Mouse (Mus musculus): ENCODE results near the gene Chchd2. TPM values are rescaled to one million over a fixed set of nuclear protein-coding genes. Genes with fewer than 3 reads are reported as not detected.
A peak's percentile ranks its signal among the peaks of the same experiment; 100 is the strongest.
"Not testable (repeated sequence)": the region's sequence is repeated elsewhere in the genome, so short reads cannot be mapped to it uniquely, and the experiment has no call there.

The Chchd2 gene
- total RNA-seq, 2 experiments from 2014 or later = 426 to 432 TPM

DNA sequence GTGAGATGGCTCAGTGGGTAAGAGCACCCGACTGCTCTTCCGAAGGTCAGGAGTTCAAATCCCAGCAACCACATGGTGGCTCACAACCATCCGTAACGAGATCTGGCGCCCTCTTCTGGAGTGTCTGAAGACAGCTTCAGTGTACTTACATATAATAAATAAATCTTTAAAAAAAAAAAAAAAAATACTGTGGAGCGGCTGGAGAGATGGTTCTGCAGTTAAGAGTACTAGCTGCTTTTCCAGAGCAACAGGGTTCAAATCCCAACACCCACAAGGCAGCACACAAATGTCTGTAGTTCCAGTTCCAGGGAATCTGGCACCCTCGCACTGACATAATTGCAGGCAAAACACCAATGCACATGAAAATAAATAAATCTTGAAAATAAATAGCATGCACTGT, 3.1 kb upstream of the Chchd2 start:
- DNase-seq (ENCODE audit: extremely low spot score in 1 of 2, low spot score in 2 of 2); intact Hi-C loops (cut with DNase I): not testable (repeated sequence)

DNA sequence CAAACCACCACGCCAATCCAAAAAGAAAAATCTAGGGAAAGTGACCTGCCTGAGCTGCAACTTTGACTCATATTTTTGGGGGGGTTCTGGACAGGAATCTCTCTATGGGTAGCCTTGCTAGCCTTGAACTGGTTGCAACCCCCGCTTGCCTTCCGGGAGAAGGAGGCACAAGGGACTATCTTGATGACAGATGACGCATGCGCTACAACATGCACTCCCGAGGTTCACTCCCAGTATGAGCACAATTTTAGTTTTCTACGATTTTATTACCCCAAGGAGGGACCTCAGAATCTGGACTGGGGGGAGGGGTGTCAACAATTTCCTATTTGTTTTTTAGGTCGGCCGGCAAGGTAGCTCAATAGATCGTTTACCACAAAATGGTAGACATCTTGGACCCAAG, 999 bp downstream of the Chchd2 start:
- intact Hi-C loops (cut with DNase I) = no loop called here
- DNase-seq (ENCODE audit: extremely low spot score in 1 of 2, low spot score in 2 of 2) = no peak

DNA sequence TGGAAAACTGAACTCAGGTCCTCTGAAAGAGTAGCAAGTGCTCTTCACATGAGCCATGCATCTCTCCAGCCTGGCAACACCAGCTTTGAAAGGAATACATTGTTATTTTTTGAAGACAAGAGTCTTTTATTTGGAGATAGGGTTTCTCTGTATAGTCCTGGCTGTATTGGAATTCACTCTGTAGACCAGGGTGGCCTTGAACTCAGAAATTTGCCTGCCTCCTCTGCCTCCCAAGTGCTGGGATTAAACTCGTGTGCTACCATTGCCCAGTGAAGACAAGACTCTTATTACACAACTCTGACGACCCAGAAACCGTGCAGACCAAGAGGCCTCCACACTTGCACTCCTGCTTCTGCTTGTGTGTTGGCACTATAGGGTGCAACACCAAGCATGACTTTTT, 7.4 kb downstream of the Chchd2 start:
- intact Hi-C loops (cut with DNase I) = no loop called here
- DNase-seq (ENCODE audit: extremely low spot score in 1 of 2, low spot score in 2 of 2) = no peak

DNA sequence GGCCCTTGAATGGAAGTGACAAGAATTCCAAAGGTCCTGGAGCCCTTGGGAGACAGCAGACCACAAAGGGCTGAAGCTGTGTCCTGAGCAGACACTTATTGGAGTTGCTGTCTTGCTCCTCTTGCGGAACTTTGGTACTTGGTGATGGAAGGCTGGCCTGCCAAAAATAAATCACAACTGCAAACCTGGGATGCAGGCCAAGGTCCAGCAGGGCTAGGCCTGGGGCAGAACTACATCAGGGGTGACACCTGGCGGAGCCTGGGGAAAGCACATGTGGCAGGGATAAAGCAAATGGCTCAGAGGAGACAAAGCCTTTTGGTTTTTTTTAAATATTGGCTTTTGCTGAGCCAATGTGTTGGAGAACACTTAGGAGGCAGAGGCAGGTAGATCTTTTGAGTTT, 8.3 kb downstream of the Chchd2 start:
- DNase-seq (ENCODE audit: extremely low spot score in 1 of 2, low spot score in 2 of 2) = peak; percentile 50 to 79
- intact Hi-C loops (cut with DNase I) = no loop called here

DNA sequence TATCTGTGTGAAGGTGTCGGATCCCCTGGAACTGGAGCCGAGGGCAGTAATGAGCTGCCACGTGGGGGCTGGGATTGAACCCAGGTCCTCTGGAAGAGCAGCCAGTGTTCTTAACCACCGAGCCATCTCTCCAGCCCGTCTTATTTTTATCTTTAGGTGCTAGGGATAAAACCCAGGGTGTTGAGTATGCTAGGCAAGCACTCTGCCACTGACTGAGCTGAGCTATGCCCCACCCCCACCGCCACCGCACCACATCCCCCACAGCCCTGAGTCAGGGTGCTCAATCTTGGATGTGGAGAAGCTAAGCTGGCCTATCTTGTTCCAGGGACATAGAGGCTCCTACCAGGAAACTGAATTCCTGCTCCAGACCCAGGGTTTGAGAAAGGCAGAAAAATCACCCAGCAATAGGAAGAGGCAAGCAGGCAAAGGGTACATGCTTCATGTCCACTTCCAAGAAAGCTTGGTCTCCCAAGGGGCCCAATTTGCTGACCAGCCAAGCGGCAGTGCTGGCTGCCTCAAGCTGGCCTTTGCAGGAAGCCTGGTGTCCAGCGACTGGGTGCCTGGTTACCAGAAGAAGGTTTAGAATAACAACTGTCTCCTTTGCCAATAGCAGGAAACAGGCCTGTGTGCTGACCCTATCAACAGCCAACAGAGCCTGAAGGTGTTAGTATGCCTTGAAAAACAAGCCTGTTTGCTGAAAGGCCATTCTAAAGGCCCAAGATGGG, 9.4 kb downstream of the Chchd2 start:
- intact Hi-C loops (cut with DNase I) = no loop called here
- DNase-seq (ENCODE audit: extremely low spot score in 1 of 2, low spot score in 2 of 2) = peak in 1 of 2 experiments; percentile 48

DNA sequence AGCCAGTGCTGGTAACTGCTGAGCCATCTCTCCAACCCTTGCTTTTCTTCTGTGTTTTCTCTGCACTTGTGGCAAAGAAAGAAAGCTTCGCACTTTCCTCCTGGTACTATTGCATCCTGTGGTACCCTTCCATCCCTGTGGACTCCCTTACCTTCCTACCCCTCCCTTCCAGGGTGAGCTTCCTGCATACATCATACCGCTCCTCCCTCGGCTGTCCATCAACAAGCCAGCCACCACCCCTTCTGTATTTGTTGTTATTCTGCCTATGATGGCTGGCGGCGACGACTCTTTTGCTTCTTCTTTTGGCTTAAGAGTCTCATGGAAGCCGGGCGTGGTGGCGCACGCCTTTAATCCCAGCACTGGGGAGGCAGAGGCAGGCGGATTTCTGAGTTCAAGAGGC, 12.2 kb downstream of the Chchd2 start:
- no peak for DNase-seq (ENCODE audit: extremely low spot score in 1 of 2, low spot score in 2 of 2)
- intact Hi-C loops (cut with DNase I) = no loop called here

DNA sequence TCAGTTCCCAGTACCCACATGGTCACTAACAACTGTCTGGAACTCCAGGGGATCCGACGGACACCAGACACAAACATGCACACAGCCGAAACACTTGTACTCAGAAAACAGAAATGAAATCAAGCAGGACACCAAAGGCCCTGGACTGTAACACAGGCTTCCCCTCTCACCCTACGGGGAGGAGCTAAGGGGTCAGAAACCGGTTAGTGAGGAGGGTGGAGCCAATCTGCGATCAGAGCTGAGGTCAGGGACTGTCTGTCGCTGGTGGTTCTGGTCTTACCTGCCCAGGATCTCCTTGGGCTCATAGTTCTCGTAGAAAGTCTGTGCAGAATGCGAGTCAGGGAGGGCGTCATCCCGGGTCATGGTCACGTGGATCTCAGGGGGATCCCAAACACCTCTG, 13.3 kb downstream of the Chchd2 start:
- intact Hi-C loops (cut with DNase I) = no loop called here
- no peak for DNase-seq (ENCODE audit: extremely low spot score in 1 of 2, low spot score in 2 of 2)

DNA sequence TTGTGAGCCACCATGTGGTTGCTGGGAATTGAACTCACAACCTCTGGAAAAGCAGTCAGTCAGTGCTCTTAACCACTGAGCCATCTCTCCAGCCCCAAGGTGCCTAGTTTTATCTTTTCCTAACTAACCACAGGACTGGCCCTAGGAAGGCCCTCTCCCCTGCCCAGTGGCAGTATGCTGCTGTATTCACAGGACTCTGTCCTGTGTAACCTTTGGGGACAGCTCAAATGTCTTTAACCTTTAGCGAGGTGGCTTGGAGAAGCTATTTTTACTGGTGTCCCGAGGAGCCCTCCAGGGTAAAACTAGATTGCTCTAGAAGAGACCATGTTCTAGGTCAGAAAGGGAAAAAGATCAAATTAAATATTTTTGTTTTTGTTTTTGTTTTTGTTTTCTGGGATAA, 16.0 kb downstream of the Chchd2 start:
- DNase-seq (ENCODE audit: extremely low spot score in 1 of 2, low spot score in 2 of 2) = no peak
- intact Hi-C loops (cut with DNase I) = no loop called here

DNA sequence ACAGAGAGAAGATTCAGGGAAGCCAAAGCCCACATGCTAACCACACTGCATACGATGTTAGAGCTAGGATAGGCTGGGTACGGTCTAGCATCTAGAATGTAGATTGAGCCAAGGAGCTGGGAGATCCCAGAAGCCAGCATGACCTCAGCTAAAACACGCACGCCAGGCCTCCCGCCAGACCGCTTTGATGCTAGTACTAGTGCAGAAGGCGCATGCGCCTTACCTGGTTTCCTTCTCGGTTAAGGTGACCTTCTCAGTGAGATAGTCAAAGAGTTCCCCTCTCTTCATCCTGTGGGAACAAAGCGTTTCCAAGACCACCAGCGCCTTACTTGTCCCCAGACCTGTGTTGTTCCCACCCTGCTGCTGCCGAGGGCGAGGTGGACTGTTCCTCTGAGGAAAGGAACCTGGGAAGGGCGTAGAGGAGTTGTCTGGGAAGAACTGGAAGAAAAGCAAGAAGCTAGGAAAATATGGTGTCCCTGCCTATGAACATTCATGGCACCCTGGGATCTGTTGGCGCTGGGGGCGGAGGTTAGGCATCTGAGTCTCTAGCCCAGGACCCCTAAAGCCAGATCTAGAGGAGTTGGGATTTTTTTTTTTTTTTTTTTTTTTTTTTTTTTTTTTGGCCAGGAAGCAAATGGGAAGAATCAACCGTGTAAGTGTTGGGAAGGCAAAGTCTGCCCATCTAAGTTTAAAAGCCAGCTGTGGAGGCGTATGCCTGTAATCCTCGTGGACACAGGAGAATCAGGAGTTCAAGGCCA, 17.9 kb downstream of the Chchd2 start:
- intact Hi-C loops (cut with DNase I) = no loop called here
- no peak for DNase-seq (ENCODE audit: extremely low spot score in 1 of 2, low spot score in 2 of 2)

DNA sequence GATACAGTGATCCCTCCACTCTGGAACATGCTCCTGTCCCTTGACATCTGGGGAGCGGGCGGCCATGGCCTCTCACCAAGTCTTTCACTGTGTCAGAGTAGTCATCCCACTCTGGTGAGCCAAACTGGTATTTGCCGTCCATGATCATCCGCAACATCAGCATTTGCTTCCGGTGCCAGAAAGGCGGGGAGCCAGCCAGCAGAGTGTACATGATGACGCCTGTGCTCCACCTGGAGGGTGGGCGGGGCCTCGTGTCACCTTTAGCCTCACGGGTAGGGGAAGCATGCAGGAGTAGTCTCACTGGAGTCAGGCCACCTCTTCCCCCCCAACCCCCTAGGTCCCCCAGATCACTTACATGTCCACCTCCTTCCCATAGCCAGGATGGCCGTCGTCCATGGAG, 21.4 kb downstream of the Chchd2 start:
- DNase-seq (ENCODE audit: extremely low spot score in 1 of 2, low spot score in 2 of 2) = no peak
- intact Hi-C loops (cut with DNase I) = no loop called here

DNA sequence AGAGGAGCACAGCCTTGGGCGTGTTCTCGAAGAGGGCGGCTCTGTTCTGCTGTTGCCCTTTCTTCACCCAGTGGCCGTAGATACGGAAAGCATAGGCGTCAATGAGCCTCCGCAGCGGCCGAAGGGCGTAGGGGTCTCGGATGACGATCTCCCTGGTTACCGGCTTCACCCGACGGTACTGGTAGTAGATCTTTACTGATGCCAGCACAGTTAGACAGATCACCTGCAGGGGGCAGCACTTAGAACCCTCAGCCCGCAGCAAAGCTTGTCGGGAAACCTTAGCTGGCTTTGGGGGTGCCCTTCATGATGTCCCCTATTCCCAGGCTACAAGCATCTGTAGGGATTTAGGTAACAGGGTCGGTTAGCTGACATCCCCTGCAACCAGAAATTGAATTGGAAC, 22.8 kb downstream of the Chchd2 start:
- peak; percentile 20 to 71 for DNase-seq (ENCODE audit: extremely low spot score in 1 of 2, low spot score in 2 of 2)
- intact Hi-C loops (cut with DNase I) = no loop called here

DNA sequence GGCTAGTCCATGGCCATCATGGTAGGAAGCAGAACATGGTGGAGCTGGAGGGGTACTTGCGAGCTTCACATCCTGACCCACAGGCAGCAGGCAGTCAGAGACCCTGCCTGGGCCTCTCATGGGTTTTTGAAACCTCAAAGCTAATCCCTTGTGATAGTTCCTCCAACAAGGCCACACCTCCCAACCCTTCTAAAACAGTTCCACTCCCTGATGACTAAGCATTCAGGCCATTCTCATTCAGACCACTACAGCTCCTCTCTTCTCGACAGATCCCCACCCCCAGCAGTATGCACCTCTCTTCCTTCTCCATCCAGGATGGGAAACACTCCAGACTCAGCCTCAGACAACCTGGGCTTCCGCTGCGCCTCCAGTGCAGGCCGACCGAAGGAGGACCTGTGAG, 24.9 kb downstream of the Chchd2 start:
- intact Hi-C loops (cut with DNase I) = no loop called here

DNA sequence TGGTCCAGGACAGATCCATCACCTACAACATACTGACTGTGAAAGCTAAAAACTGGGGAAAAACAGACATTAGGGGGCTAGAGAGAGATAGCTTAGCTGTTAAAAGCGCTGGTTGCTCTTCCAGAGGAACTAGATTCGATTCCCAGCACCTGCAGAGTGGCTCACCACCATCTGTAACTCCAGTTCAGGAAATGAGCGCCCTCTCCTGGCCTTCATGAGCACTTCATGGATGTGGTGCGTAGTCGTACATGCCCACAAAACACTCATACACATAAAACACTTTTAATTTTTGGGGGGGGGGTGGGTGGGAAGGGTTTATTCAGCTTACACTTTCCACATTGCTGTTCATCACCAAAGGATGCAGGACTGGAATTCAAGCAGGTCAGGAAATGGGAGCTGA, 30.9 kb downstream of the Chchd2 start:
- intact Hi-C loops (cut with DNase I) = no loop called here
- DNase-seq (ENCODE audit: extremely low spot score in 1 of 2, low spot score in 2 of 2) = no peak

More for the DNA sequence above, 24.9 kb downstream of the Chchd2 start:
- DNase-seq (ENCODE audit: extremely low spot score in 1 of 2, low spot score in 2 of 2) = no peak

DNA sequence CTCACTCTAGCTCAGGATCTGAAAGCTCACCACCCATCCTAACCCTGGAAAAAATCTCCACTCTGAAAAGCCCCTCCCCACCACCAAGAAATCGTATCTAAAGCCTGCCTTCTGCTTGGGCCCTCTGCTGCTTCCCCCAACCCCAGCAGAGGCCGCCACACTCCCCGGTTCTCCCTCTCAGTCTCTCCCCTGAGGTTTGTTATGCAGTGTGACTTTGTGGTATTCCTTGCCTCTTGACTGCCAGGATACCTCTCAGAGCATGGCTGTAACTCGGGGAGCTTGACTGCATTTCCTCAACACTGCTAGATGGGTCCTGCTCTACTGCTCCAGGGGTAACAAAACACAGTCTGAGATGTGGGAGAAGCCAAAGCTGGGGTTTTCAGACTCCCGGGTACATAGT, 32.1 kb downstream of the Chchd2 start:
- intact Hi-C loops (cut with DNase I) = no loop called here
- DNase-seq (ENCODE audit: extremely low spot score in 1 of 2, low spot score in 2 of 2) = no peak

DNA sequence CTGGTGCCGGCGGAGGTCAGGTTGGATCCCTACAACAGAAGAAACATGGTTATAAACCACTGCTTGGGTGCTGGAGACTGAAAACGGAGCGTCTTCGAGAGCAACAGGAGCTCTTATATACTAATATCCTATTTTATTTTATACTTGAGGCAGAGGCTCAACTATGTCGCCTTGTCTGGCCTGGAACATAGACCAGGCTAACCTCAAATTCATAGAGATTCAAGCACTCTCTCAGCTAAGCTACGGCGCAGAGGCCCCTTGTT, 39.8 kb downstream of the Chchd2 start:
- intact Hi-C loops (cut with DNase I) = no loop called here
- no peak for DNase-seq (ENCODE audit: extremely low spot score in 1 of 2, low spot score in 2 of 2)

DNA sequence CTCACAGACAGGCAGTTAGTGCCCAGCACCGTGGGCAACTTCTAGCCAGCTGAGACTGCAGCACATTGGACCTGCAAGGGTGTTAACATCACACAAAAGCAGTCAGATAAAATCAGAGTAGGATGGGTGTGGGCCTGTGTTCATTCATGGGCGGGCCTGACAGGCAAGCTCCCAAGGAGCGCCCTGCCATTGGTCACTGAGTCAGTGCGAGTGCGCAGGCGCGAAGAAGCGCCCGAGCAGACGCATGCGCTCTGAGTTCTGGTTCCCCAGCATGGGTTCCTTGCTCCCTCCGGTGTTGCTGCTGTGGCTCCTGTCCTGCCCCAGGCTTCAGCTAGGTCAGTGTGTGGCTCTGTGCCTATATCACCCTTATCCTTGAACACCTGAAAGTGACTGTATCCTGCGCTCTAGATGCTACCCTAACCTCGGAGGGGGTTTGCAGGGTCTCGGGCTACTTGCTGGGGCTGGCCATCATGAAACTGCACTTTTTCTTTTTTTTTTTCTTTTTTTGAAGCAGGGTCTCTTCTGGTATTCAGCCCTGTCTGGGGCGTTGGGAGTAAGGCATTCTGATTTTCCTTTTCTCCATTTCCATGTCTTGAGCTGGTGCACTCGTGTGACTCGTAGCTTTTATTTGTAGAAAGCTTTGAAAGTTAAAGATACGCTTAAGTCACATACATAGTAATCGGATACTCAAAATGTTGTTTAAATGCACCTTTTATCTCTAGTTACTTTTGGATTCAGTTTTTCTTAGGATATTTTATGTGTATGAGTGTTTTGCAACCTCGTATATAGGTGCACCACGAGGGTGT, 40.3 kb downstream of the Chchd2 start, which contains the start of gene Sumf2:
Gene Sumf2 (plus strand): TSS at position 235 of the 806 bp plus-strand sequence.
- DNase-seq (ENCODE audit: extremely low spot score in 1 of 2, low spot score in 2 of 2) = peak; percentile 94 to 95
- intact Hi-C loops (cut with DNase I) = no loop called here

DNA sequence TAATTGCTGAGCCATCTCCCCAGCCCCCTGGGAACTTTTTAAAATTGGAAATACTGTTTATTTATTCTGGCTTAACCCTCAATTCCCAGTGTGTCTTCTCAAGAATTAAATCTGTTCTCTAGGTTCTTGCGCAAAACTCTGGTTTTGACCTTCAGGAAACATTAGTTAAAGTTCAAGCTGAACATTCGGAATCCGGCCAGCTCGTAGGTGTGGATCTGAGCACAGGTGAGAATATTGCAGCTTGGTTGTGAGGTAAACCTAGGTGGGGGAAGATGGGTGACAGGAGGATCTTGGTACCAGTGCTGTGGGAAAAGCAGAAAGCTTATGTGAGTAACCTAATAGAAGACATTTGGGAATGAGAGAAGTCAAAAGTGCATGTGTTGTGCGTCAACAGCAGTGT, 42.4 kb downstream of the Chchd2 start:
- intact Hi-C loops (cut with DNase I) = no loop called here
- DNase-seq (ENCODE audit: extremely low spot score in 1 of 2, low spot score in 2 of 2) = no peak

All from left cerebral cortex, postnatal 10 days (tissue).